Mouse (Mus musculus): Measurements from ENCODE around the gene Hrasls5. TPM values are rescaled to one million over a fixed set of nuclear protein-coding genes. Genes with fewer than 3 reads are reported as not detected.
A peak's percentile ranks its signal among the peaks of the same experiment; 100 is the strongest.

The Hrasls5 gene
- not detected for total RNA-seq (2021)

DNA sequence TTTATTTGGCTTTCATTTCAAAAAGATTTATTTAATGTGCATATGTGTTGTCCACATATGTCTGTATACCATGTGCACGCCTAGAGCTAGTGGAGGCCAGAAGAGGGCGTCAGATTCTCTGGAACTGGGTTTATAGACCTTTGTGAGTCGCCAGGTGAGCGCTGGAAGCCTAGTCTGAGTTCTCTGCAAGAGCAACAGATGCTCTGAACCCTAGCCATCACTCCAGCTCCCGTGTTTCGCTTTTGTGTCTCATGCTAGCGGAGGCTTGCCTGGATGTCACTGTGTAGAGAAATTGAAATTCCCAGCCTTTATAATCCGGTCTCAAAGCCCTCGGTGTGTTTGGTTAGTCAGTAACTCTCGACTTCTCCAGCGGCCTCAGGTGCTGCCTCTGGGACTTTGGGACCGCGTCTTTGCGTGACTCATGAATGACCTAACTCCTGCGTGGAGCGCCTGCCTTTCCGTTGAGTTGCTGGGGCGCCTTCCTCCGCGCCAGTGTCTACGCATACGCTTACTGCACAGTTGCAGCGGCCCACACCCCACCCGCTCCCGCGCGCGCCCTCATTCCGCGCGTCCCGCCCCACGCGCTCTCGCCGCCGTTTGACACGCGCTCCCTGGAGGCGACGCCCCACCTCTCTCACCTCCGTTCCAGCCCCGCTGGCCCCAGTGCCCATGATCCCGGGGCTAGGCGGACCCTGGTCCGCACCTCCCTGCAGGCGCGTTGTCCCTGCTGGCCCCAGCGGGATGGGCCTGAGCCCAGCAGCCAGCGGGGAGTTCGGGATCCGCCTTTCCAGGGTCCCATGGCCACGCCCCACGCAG, at the start of gene Hrasls5:
Gene Hrasls5, plus strand, starts transcription at position 600 of the 816 bp plus-strand sequence.
- intact Hi-C loops (cut with DNase I) = loop anchor here (10.0 kb wide), 1 partner anchor 377 kb away; no protein-coding TSS in a partner anchor
- no peak for DNase-seq

DNA sequence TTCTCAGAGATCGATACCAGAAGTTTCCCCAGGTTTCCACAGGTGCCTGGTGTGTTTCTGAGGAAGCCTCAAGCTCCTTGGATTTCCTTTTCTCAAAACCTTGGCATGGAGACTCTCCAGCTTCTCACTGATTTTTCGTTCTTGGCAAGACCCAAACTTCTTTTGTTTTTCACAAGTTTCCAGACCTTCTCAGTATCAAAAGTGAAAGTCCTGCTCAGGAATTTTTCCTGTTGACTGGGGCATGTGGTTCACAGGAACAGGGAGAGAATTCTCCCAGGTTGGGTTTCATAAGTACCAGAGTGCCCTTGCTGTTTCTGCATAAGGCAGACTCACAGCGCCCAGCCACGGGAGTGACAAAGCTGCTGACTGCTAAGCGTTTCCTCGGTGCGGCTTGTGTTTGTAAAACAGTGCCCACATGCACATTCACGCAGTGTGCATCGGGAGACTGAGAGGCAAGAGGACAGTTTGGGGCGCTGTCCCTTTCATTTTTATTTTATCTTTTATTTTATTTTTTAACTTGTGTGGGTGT, 49.7 kb upstream of the Hrasls5 start:
- no peak for DNase-seq
- intact Hi-C loops (cut with DNase I) = no loop called here

DNA sequence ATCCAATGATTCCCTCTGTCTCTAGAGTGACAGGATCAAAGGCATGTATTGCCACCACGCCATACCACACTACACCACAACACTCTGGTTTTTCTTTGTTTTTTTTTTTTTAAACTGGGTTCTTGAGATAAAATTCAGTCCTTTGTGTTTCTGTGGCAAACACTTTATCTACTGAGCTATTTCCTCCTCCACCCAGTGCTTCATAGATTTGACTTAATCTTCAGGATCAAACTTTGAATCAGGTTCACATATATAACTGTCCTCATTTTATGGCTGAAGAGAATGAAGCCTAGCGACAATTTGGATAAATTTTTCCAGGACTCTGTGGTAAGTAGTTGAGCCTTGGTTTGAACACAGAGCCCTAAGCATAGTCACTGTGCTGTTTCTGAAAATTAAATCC, 48.7 kb upstream of the Hrasls5 start:
- DNase-seq = no peak
- intact Hi-C loops (cut with DNase I) = no loop called here

DNA sequence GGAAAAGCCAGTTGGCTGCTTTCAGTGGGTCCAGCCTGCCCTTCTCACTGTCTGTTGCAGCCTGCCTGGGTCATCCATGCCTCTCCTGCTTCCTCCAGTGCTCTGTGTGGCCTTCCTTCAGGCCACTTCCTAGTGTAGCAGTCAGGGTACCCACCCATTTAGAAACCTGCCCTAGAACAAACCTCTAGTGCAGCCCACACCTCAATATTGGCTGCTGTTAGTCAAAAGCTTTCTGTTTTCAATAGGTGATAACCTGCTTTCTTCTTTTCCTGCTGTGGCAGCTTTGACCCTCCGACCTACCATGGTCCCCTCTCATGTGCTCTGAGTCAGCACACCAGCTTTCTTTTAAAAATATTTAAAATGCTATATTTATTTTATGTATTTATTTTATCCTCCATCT, 47.9 kb upstream of the Hrasls5 start:
- DNase-seq = no peak
- intact Hi-C loops (cut with DNase I) = no loop called here

DNA sequence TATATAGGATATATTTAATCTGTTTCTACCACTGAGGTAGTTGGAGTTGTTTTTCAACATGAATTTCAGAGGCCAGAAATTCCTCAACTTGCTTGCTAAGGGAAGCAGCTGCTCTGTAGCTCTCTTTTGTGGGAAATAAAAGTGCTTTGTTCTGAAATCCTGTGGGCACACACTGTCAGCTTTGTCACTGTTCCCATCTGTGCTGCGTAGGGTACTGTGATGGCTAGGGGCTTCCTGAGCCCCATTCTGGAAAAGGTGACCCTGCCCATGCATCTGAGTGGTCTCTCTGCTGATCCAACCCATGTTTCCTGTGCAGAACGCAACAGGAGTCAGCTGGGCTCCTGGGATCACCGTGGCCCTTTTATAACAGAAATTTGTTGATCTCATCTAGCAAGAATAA, 45.5 kb upstream of the Hrasls5 start:
- intact Hi-C loops (cut with DNase I) = no loop called here
- no peak for DNase-seq

DNA sequence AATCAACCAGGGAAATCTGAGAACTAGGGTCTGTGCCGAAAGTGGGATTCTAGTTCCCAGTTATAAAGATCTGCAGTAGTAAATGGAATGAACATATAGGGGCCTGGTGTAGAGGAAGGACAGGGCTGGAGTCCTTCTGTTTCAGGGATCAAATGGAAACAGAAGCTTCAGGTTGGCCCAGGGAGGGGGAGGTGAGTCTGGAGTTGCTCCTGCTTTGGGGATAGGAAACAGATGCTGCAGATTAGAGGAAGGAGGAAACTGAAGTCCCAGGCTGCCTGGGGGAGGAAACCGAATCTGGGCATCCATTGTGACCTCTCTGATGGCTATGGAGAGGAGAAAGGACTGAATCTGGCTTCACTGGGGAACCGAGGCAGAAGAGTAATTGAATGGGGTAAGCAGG, 44.0 kb upstream of the Hrasls5 start:
- intact Hi-C loops (cut with DNase I) = no loop called here
- DNase-seq = no peak

DNA sequence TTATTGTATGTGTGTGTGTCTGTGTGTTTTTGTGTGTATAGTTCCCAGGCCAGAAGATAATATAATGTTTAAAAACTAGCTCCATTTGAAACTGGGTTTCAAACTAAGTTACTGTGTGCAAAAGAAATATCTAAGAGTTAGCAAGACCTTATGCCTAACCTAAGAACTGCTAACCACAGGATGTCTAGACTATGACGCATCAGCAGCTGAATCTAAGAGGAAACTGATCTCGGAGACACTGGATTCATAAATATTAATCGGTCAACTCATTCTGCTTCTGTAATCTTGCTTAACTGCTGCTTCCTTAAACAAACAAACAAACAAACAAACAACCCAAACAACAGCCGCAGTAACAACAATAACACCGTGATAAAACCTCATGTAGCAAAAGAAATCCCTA, 42.7 kb upstream of the Hrasls5 start:
- intact Hi-C loops (cut with DNase I) = no loop called here

DNA sequence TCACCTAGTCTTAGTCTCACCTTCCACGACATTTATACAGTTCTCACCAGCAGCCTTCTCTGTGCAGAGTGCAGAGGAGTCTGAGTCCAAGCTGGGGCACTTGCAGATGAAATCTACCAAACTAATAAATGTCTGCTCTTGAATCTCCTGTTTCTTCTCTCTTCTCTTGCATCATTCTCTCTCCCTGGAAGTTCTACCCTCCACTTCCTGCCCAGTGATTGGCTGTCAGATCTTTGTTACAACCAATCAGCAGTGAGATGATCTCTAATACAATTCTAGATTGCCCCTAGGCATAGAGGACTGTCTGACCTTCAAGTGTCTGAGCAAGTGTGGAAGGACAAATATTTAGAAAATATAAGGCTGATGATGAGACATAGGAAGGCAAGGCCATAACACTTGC, 36.2 kb upstream of the Hrasls5 start:
- DNase-seq = no peak
- intact Hi-C loops (cut with DNase I) = no loop called here

More for the DNA sequence above, 42.7 kb upstream of the Hrasls5 start:
- no peak for DNase-seq

DNA sequence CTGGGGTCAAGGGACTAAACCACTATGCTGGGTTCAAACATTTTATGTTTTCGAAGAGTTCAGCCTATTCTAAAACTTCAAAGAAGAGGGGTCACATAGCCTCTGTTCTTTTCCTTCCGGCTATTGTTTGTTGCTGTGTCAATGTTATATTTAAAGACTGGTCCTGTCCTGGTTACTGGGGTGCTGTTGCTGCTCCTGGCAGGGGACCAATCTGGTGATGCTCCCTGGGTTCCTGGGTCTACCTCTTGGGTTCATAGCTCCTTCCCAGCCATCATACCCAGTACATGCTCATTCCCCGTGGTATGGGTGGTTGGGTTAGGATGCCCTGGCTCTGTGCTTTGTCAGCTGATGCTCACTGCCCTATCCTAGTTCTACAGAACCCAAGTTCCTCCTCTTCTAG, 34.6 kb upstream of the Hrasls5 start:
- intact Hi-C loops (cut with DNase I) = no loop called here
- no peak for DNase-seq

DNA sequence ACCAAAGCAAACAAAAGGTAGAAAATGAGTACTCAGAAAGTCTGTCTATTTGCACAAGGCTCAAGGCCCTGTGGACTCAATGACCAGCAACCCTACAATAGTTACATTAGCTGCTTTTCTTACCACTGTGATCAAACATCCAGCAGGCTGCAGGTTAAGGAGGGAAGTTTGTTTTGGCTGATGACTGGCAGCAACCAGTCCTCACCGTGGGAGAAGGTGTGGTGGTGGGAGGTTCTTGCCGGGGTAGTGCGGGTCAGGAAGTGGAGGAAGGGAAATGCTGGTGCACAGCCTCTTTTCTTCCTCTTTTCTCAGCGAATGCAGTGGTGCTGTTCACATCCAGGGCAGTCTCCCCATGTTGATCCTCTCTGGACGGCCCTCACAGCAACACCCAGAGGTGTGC, 31.3 kb upstream of the Hrasls5 start:
- DNase-seq = no peak
- intact Hi-C loops (cut with DNase I) = no loop called here

DNA sequence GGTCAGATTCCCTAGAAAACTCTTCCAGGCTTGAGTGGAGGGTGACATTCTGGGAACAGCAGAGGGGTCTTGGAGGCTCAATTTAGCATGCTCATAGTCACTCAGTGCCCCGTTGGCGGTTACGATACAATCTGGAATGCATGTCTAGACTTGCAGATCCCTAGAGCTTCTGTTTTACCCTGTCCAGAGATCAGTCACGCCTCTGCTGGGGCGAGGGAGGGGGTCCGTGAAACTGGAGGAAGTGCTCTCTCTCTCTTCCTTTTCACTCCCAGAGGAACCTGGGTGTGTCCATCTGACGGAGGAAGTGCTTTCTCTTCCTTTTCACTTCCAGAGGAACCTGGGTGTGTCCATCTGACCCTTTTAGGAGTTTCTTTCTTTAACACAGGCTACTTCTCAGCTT, 29.2 kb upstream of the Hrasls5 start:
- intact Hi-C loops (cut with DNase I) = no loop called here
- DNase-seq = no peak

DNA sequence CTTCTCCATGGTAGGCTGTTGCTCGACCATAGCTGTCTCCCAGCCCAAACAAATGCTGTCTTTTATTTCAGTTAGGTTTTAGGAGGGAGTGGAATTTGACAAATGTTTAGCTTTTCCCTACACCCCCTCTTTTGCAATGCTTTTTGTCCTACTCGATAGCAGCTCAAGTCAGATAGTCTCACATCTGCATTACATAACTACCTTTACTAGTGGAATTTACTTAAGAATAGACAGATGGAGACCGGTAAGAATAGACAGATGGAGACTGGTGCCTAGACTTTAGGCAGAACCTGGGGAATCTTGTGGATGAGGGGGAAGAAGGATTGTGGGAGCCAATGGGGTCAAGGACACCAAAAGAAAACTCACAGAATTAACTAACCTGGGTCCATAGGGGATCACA, 28.7 kb upstream of the Hrasls5 start:
- DNase-seq = no peak
- intact Hi-C loops (cut with DNase I) = no loop called here

DNA sequence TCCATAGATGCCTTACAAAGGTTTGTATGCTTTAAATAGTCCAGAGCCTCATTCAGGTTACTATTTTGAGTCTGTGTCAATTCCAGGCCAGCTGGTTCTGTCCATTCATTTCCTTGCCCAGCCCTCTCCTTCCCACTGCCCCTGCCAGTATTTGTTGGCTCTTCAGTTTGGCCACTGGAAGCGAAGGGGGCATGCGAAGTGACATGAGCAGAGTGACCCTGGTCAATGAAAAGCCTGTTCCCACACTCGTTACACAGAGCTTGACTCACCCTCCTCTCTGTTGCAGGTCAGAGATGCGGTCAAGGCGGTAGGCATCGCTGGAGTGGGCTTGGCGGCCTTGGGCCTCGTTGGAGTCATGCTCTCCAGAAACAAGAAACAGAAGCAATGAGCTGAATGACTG, 27.1 kb upstream of the Hrasls5 start:
- peak in 1 of 2 experiments; percentile 27 for DNase-seq

DNA sequence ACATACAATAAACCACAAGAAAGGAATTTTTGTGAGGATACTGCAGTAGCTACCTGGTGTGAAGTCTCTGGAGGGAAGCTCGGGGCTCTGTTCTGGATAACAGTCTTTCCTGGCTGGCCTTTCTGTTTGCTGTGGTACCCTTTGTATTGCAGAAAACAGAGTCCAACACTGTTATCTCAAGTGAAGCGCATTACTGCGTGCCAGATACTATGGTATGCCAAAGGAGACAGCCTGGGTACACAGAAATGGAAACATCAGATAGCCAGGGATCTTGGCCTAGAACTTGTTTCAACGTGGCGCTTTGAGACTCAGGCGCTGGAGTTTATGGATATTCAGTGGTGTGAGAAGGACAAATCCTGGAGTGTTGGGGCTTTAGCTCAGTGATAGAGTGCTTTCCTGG, 26.6 kb upstream of the Hrasls5 start:
- DNase-seq = no peak
- intact Hi-C loops (cut with DNase I) = loop anchor here (2.0 kb wide), 1 partner anchor 29 kb away; the partner anchor contains the start of gene Pla2g16

More for the DNA sequence above, 27.1 kb upstream of the Hrasls5 start:
- intact Hi-C loops (cut with DNase I) = loop anchor here (2.0 kb wide), 1 partner anchor 28 kb away; the partner anchor contains the start of gene Pla2g16

DNA sequence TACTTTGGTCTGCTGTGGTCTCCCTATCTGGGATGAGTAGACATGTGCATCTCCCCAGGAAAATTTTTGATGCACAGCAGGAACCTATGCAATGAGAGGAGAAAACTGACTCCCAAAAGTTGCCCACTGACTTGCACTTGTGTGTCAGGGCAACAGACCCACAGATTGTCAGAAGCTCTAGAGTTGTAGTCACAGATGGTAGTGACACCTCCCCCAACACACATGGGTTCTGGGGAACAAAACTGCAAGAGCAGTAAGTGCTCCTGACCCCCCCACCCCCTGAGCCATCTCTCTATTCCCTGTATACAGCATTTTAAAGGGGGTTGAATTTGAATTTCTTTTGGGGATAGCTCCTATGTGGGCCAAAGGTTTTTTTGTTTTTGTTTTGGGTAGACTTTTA, 21.5 kb upstream of the Hrasls5 start:
- no peak for DNase-seq
- intact Hi-C loops (cut with DNase I) = loop anchor here (5.0 kb wide), 1 partner anchor 148 kb away; no protein-coding TSS in a partner anchor

DNA sequence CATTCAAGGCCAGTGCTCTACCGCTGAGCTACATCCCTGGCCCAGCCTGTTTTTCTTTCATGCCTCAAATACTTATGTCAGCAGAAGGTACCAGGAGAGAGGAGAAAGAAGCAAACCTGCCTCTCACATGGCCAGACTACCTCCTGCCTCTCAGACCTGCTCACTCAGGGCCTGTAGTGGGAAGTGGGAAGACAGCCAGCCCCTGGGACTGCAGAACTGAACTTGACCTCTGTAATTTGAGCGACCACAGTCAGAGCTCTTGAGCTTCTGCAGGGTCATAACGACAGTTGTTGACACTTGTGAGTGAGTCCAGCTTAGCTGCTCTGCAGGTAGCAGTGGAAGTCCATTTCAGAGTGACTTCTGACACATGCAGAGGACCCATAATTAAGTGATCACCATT, 20.3 kb upstream of the Hrasls5 start:
- intact Hi-C loops (cut with DNase I) = loop anchor here (5.0 kb wide), 1 partner anchor 150 kb away; no protein-coding TSS in a partner anchor

DNA sequence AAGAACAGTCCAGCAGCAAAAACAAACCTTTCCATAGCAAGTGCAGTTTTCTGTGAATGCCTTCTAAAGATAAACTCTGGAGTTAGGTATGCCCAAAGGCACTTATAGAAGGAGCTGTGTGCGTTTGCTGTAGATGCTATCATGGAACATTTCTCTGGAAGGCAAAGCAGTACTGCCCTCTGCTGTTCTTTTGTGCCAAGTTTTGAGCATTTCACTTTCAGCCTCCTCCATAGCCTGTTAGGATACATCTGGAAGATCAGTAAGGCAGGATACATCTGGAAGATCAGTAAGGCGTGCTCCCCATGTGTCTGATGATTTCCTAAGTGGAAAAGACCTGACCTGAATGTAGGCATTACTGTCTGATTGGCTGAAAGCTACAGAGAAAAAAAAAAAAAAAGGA, 16.8 kb upstream of the Hrasls5 start:
- intact Hi-C loops (cut with DNase I) = loop anchor here (1.0 to 2.0 kb wide), 2 partner anchors 37 to 66 kb away; no protein-coding TSS in a partner anchor

More for the DNA sequence above, 20.3 kb upstream of the Hrasls5 start:
- no peak for DNase-seq

DNA sequence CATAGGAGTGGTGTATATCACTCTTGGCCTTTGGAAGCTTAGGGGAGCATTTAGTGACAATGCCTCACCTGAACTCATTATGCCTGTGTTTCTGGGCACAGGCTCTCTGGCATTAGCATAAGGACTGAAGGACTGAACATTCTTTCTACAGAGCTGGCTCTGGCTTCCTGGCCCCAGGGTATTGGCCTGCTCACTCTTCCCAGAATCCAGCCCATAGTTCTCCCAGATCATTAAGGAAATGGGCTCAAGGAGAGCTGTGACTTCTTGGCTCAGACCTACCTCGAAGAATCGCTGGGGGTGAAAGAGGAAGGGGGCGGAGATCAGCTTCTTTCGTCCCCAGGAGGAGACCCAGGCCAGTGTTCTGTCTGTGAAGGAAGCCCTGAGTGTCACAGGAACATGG, 13.9 kb upstream of the Hrasls5 start:
- intact Hi-C loops (cut with DNase I) = no loop called here
- no peak for DNase-seq

More for the DNA sequence above, 16.8 kb upstream of the Hrasls5 start:
- peak; percentile 37 to 52 for DNase-seq

DNA sequence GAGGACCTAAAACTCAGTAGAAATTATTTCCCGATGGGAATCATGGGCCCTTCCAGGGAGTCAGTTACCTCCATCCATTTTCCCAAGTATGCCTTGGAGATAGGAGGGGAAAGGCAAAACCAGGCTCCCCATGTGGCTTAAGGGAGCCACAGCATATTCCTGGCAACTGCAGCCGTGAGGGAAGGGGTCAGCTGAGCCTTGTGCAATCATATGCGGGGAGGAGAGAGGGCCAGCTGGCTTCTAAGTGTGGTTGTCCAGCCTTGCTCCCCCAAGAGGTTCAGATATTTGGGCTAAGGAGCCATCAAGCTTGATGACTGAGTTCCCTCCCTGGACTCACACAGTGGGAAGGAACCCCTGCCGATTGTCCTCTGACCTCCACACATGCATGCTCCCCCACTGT, 10.8 kb upstream of the Hrasls5 start:
- intact Hi-C loops (cut with DNase I) = no loop called here
- DNase-seq = no peak

DNA sequence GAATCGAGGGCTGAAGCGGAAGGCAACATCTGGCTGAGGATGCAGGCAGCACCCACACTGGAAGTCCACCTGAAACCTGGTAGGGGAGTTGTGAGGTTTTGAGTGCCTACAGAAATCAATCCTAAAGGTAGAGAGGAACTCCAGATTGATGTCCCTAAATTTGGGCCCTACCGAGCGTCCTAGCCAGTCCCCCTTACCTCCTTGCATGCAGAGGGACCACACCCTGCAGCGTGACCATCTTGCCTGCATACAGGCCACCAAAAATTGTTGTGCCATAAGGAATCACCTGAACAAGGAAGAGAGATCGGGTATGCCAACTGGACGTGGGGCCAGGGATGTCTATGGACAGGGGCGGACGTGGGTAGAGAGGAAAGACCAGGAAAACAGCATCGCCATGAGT, 8.2 kb upstream of the Hrasls5 start:
- no peak for DNase-seq
- intact Hi-C loops (cut with DNase I) = no loop called here

DNA sequence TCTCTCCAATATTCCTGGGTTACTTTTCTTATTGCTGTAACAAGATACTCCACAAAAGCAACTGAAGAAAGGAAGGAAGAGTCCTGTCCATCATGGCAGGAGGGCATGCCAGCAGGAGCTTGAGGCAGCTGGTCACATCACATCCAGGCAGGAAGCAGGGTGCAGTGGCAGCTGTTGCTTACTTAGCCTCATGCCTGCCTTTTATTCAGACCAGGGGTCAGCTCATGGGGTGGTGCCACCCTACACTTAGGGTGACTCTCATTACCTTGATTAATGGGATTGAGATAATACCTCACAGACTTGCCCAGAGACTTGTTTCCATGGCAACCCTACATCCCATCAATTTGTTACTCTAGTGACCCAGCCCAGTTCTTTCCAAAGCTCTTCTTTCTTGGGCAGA, 7.3 kb upstream of the Hrasls5 start:
- intact Hi-C loops (cut with DNase I) = no loop called here
- DNase-seq = no peak

All from heart, postnatal 36 days (tissue).